Mouse (Mus musculus) embryonic facial prominence, embryonic 12.5 days (tissue): ENCODE data around the gene Gm826. TPM values are rescaled to one million over a fixed set of nuclear protein-coding genes. Genes with fewer than 3 reads are reported as not detected.

Experiments
- ATAC-seq: fragments of 200-750 bp; cut with Nextera tagmentation; 2 replicates; pipeline ENCODE4 v1.8.0; 2017; ENCODE audit not compliant: insufficient number of reproducible peaks, insufficient read depth, low FRiP score, low TSS enrichment
- H3K27ac ChIP-seq: fragments of 300-500 bp; sonication (generic); 2 replicates; pipeline ENCODE4 v1.5.1; 2016; ENCODE audit warnings: mild to moderate bottlenecking
- H3K27me3 ChIP-seq: fragments of 300-500 bp; sonication (generic); 2 replicates; pipeline ENCODE4 v1.6.1; 2016; ENCODE audit warnings: mild to moderate bottlenecking, moderate library complexity
- H3K36me3 ChIP-seq: fragments of 300-500 bp; sonication (generic); 2 replicates; pipeline ENCODE4 v1.6.1; 2016; ENCODE audit warnings: mild to moderate bottlenecking
- H3K4me1 ChIP-seq: fragments of 300-500 bp; sonication (generic); 2 replicates; pipeline ENCODE4 v1.6.1; 2016
- H3K4me2 ChIP-seq: fragments of 300-500 bp; sonication (generic); replicated peaks from 2 replicates; pipeline ENCODE4 v1.6.1; 2016; ENCODE audit warnings: mild to moderate bottlenecking, moderate library complexity
- H3K4me3 ChIP-seq: fragments of 300-500 bp; sonication (generic); 2 replicates; pipeline ENCODE4 v1.5.1; 2016; ENCODE audit warnings: mild to moderate bottlenecking
- H3K9ac ChIP-seq: fragments of 300-500 bp; sonication (generic); 2 replicates; pipeline ENCODE4 v1.6.1; 2016; ENCODE audit warnings: mild to moderate bottlenecking, moderate library complexity
- H3K9me3 ChIP-seq: fragments of 300-500 bp; sonication (generic); 2 replicates; pipeline ENCODE4 v1.6.1; 2016; ENCODE audit warnings: mild to moderate bottlenecking, moderate library complexity
- WGBS: fragments of 180-500 bp; shearing (Covaris S2); methylation state at CpG from one replicate; pipeline ENCODE4 v1.1.7; 2016; 5-methylcytosine and 5-hydroxymethylcytosine counted together
- polyA plus RNA-seq: library from polyadenylated mRNA; unstranded; fragments of >200 nt; fragmentation: Nextera tagmentation; extraction: Ambion mirVana; gene quantifications from 2 replicates; pipeline ENCODE4 v1.2.1, GENCODE M21; 2016

Gm826 gene
- polyA plus RNA-seq, 1 experiment from 2014 or later = not detected

DNA sequence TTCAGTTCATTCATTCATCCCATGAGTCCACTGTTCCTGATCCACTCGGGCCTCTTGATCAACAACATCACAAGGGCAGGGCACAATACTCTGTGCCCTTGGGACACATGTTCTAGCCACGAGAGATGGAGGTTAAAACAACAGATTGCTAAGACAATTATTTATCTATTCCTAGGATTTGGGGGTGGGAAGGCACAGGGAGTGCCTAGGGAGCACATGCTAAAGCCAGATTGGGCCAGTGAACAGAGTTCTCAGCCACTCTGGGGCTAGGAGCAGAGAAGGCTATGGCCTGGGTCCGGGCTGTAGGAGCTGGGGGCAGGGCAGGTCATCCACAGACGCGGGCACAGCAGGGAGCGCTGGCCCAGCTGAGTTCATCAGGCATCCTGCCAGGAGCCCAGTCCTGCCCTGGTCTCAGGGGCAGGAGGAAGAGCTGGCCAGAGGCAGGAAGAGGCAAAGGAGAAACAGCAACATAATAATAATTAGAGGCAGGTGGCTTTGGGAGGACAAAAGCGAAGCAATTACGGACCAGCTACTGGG lies 17.1 kb upstream of the Gm826 start:
- Histone ChIP-seq H3K9me3 (no peaks in the 10 kb centered on the region), H3K4me1 (peaks cover 10% of the 10 kb centered on the region; the same call in 1 of the 2 replicates), H3K9ac (no peak overlapping the region), H3K4me3 (no peak overlapping the region), H3K27me3 (no peaks in the 10 kb centered on the region), H3K27ac (no peak overlapping the region), H3K4me2 (no peak overlapping the region), H3K36me3 (no peaks in the 10 kb centered on the region)
- 17% methylated on average over 8 of the region's 8 CpGs for WGBS
- ATAC-seq = no peak

DNA sequence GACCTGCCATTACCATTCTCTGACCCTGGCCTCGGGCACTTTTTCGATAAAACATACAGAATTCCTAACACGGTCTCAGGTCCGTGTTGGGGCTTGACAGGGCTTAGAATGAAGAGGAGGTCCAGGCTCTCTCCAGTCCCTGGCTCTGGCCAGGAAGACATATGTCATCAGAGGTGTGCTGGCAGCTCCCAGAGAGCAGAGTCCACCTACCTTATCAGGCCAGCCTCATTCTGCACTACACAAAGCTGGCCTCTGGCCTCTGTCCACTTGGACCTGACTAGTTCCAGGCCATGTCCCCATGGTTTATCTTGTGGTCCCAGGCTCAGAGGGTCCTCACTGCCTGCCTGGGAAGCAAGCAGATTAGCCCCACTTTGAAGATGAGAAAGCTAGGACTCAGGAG lies 15.6 kb upstream of the Gm826 start:
- H3K4me2 ChIP-seq = no peak overlapping the region
- WGBS = 43% methylated on average over 4 of the region's 4 CpGs
- H3K36me3 ChIP-seq = no peaks in the 10 kb centered on the region
- no peak overlapping the region for H3K4me3 ChIP-seq
- no peaks in the 10 kb centered on the region for H3K27me3 ChIP-seq
- no peak for ATAC-seq
- H3K4me1 ChIP-seq = peaks cover 10% of the 10 kb centered on the region; the same call in 1 of the 2 replicates
- no peaks in the 10 kb centered on the region for H3K9me3 ChIP-seq
- H3K27ac ChIP-seq = no peak overlapping the region
- no peak overlapping the region for H3K9ac ChIP-seq

DNA sequence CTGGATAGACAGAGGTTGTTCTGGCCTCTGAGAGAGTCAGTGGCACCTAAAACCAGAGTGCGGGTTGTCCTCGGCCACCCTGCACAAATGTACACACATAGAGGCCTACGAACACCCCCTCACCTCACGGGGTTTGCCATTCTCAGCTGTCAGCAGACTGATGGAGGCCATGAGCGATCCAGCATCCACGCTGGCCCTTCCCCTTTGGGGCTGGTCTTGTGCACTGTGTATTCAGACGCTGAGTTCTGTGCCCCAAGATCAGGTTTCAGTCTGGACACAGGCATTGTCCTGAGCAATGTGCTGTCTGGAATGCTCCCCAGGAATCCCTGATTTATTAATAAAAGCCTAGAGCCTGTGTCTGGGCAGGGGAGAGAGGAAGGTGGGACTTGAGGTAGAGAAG lies 14.8 kb upstream of the Gm826 start:
- H3K9me3 ChIP-seq = no peaks in the 10 kb centered on the region
- 30% methylated on average over 7 of the region's 7 CpGs for WGBS
- H3K4me3 ChIP-seq = no peak overlapping the region
- H3K9ac ChIP-seq = no peak overlapping the region
- H3K4me1 ChIP-seq = peaks cover 10% of the 10 kb centered on the region; the same call in 1 of the 2 replicates
- H3K27ac ChIP-seq = no peak overlapping the region
- no peaks in the 10 kb centered on the region for H3K27me3 ChIP-seq
- ATAC-seq = no peak
- H3K36me3 ChIP-seq = no peaks in the 10 kb centered on the region
- no peak overlapping the region for H3K4me2 ChIP-seq

DNA sequence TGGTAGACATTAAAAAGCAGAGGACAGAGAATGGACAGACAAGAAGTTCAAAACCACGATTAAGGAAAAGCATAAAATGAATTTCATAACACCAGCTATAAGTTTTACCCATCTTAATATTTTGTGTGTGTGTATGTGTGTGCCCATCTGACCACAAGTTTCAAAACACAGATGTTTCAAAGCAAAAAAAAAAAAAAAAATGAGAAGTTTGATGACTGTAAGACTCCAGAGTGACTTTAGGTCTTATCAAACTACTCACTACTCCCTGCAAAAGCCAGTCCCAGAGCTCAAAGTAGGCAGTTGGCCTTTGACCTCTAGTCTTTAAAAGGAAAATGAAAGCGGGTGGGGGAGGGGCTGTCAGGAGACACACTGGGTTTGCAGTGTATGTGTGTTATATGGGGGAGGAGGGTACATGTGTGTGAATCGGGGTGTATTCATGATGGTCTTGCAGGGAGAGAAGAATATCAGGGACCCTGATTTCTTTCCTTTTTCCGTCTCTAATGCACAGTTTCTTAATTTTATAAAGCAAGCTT lies 14.2 kb upstream of the Gm826 start:
- ATAC-seq = no peak

DNA sequence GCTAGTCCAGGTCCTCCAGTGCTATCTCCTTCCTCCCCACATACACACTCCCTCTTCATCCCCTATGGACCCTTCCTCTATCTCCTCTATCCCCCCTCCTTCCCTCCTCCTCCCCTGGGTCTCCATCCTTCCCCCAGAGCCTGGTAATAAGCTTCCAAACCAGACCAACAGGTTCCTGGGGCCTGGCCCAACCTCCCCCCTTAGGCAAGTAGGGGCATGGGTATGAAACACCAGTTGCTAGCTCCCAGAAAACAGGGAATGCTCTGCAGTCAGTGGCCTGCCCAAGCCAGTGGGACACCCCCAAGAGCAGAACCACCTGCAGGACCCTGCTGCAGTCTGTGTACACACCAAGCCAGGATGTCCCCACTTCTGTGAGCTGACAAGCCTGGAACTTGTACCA lies 11.7 kb upstream of the Gm826 start:
- no peaks in the 10 kb centered on the region for H3K9me3 ChIP-seq
- peaks cover 7% of the 10 kb centered on the region; the same call in 1 of the 2 replicates for H3K4me1 ChIP-seq
- H3K4me2 ChIP-seq = no peak overlapping the region
- ATAC-seq = no peak
- H3K27me3 ChIP-seq = no peaks in the 10 kb centered on the region
- no peaks in the 10 kb centered on the region for H3K36me3 ChIP-seq
- H3K9ac ChIP-seq = no peak overlapping the region
- H3K27ac ChIP-seq = no peak overlapping the region
- H3K4me3 ChIP-seq = no peak overlapping the region

More for the DNA sequence above, 14.2 kb upstream of the Gm826 start:
- Histone ChIP-seq H3K9ac (no peak overlapping the region), H3K9me3 (no peaks in the 10 kb centered on the region), H3K4me3 (no peak overlapping the region), H3K36me3 (no peaks in the 10 kb centered on the region), H3K4me2 (no peak overlapping the region), H3K27me3 (no peaks in the 10 kb centered on the region), H3K27ac (no peak overlapping the region), H3K4me1 (peaks cover 10% of the 10 kb centered on the region; the same call in 1 of the 2 replicates)
- 46% methylated on average over 4 of the region's 4 CpGs for WGBS

DNA sequence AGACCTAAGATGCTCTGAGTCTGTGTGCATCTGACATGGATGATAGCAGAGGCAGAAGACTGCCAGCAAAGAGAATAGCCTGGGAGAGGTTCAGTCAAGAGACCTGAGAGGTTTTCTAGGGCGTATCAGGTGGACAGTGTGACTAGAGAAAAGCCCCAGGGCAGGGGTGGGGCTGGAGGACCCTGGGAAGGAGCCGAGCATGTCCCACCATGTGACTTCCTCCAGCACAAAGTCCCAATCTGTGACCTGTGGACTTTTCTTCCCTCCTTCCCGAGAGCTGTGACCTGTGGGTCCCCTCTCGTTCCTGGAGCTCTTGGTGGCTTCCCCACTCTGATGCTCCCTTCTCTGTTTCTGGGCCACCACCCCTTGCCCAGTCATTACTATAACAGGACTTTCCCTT lies 6.2 kb upstream of the Gm826 start:
- H3K9ac ChIP-seq = no peak overlapping the region
- no peak overlapping the region for H3K4me2 ChIP-seq
- no peaks in the 10 kb centered on the region for H3K36me3 ChIP-seq
- ATAC-seq = no peak
- H3K9me3 ChIP-seq = no peaks in the 10 kb centered on the region
- H3K4me1 ChIP-seq = no peaks in the 10 kb centered on the region
- WGBS = 36% methylated on average over 4 of the region's 4 CpGs
- no peak overlapping the region for H3K27ac ChIP-seq
- no peak overlapping the region for H3K4me3 ChIP-seq
- H3K27me3 ChIP-seq = no peaks in the 10 kb centered on the region

DNA sequence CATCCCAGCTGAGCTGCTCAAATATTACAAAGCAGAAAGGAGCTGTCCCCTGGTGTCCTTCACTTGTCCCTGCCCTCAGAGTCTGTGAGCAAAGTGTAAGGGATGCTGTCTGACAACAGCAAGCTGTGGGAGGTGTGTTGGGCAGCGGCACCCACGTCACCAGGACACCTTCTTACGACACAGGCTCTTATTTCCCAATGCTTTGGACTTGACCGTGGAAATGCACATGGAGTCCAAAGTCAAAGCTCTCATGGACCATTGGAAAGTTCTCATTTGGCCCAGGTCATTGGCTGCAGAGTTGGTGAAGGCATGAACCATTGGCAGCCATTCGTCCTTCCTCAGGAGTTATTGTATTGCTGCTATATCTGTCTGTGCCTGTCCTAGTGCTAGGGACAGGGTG lies 5.6 kb upstream of the Gm826 start:
- no peak overlapping the region for H3K27ac ChIP-seq
- H3K4me2 ChIP-seq = no peak overlapping the region
- no peak for ATAC-seq
- H3K9me3 ChIP-seq = no peaks in the 10 kb centered on the region
- H3K4me3 ChIP-seq = no peak overlapping the region
- no peaks in the 10 kb centered on the region for H3K27me3 ChIP-seq
- H3K4me1 ChIP-seq = no peaks in the 10 kb centered on the region
- no peaks in the 10 kb centered on the region for H3K36me3 ChIP-seq
- H3K9ac ChIP-seq = no peak overlapping the region
- WGBS = 91% methylated on average over 5 of the region's 5 CpGs

DNA sequence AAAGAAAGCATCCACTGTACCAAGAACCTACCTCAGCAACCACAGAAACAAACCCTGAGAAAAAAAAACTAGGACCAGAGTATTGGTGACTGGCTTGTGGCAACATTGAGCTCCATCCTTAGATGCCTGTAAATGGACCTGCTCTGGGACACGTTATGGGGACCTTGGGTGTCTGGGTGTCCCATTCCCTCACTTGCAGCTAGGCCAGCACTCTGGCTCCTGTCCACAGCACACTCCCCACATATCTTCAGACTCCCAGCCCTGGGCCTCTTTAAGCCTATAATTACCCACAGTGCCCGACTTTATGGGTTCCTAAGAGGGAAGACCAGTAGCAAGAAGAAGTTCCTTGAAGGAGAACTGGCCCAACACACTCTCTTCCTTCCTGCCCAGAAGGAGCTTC lies 2.1 kb upstream of the Gm826 start:
- no peak overlapping the region for H3K4me2 ChIP-seq
- WGBS = 64% methylated on average over 2 of the region's 2 CpGs
- no peak for ATAC-seq
- no peaks in the 10 kb centered on the region for H3K9me3 ChIP-seq
- no peaks in the 10 kb centered on the region for H3K36me3 ChIP-seq
- no peak overlapping the region for H3K4me3 ChIP-seq
- H3K27me3 ChIP-seq = no peaks in the 10 kb centered on the region
- no peaks in the 10 kb centered on the region for H3K4me1 ChIP-seq
- H3K9ac ChIP-seq = no peak overlapping the region
- no peak overlapping the region for H3K27ac ChIP-seq

DNA sequence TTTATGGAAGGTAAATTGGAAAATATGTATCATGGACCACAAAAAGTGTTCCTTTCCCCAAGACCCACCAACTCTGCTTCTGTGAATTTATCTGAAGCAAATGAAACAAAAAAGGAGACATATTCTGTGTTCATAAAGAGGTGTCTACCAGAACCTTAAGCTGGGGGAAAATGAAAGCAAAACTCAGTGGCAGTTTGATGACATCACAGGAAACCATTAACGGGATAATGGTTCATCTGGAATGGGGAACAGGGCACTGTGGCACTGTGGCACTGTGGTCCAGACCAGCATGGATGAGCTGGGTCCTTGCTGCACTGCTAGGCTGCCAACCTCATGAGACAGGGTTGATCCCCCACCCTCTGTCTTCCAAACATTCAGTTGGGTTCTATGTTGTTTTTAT lies 1.1 kb upstream of the Gm826 start:
- 71% methylated on average over 1 of the region's 1 CpGs for WGBS
- H3K4me2 ChIP-seq = no peak overlapping the region
- H3K9ac ChIP-seq = no peak overlapping the region
- no peaks in the 10 kb centered on the region for H3K4me1 ChIP-seq
- no peak overlapping the region for H3K27ac ChIP-seq
- H3K9me3 ChIP-seq = no peaks in the 10 kb centered on the region
- no peak for ATAC-seq
- no peaks in the 10 kb centered on the region for H3K27me3 ChIP-seq
- no peaks in the 10 kb centered on the region for H3K36me3 ChIP-seq
- H3K4me3 ChIP-seq = no peak overlapping the region

DNA sequence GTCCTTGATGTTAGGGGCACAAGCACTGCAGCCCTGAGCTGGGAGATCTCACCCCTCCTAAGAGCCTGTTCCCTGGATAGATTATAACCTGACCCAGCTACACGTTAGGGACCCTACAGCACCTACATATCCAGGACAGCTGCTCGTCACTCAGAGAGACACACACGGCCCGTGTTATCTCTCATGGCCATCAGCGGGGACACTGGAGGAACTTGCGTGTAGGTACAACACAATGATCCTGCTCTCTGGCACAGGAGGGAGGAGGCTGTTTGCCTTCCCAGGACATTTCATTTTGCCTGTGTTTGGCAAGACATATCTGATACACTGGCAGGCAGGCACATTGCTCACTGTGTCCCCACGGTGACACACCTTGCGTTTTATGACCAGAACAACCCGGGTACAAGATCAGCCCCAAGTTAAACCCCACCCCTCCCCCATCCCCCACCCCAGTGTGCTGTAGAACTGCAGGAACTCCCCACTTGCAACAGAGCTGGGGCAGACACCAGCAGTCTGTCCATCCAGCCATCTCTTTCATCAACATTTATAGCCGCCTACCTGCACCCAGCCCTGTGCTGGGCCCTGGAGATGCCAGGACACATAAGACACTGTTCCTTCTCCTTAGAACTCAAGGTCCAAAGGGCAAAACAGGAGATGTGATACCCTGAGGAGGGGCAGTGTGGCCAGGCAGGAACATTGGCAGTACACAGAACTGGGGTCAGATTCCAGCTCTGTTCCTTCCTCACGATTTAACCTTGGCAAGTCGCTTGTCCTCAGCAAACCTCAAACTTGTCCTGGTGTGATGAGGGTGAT lies 1.2 kb downstream of the Gm826 start:
- Histone ChIP-seq H3K36me3 (no peaks in the 10 kb centered on the region), H3K4me1 (0 out of 2 replicates have a peak, but pooled peaks cover 4% of the 10 kb centered on the region), H3K9me3 (no peaks in the 10 kb centered on the region), H3K27me3 (no peaks in the 10 kb centered on the region), H3K27ac (no peak overlapping the region), H3K4me3 (no peak overlapping the region), H3K4me2 (no peak overlapping the region), H3K9ac (no peak overlapping the region)
- 83% methylated on average over 12 of the region's 12 CpGs for WGBS
- ATAC-seq = no peak

DNA sequence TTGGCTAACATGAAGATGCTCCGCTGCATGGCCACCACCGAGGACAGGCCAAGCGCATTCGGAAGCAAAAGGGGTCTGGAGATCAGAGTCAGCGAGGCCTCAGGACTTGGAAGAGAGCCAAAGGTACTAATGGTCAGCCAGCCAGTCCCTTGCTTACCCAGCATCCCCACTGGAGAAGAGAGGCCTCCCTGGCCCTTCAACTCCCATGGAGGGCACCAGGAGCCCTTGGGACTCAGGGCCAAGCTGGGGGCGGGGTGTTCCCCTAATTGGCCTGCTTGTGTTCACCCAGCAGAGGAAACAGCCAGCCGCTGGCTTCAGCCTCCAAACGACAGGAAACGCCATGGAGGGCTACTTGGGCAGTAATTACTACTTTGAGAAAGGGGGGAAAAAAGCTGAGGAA lies 5.1 kb downstream of the Gm826 start:
- 42% methylated on average over 9 of the region's 9 CpGs for WGBS
- Histone ChIP-seq H3K4me2 (no peak overlapping the region), H3K9me3 (no peaks in the 10 kb centered on the region), H3K36me3 (no peaks in the 10 kb centered on the region), H3K4me3 (no peak overlapping the region), H3K9ac (no peak overlapping the region), H3K27me3 (no peaks in the 10 kb centered on the region), H3K4me1 (0 out of 2 replicates have a peak, but pooled peaks cover 4% of the 10 kb centered on the region), H3K27ac (no peak overlapping the region)
- no peak for ATAC-seq

DNA sequence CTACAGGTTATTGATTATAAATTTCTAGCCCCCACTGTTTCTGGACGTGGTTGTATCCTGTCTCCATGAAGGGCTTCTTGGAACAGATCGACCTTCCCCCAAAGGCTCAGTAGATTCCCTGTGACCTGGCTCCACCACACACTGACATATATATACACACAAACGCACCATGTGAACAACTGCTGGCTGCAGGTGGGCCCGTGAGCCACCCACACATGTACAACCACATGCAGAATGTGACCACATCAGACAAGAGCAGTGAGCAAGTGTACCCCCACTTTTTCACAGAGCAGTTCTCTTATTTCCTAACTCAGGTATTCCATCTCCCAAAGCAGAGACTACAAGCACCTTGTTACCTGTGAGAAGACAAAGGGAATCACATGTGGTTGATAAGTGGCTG lies 6.2 kb downstream of the Gm826 start:
- H3K4me3 ChIP-seq = no peak overlapping the region
- H3K27me3 ChIP-seq = no peaks in the 10 kb centered on the region
- H3K27ac ChIP-seq = no peak overlapping the region
- no peak for ATAC-seq
- no peaks in the 10 kb centered on the region for H3K9me3 ChIP-seq
- 0 out of 2 replicates have a peak, but pooled peaks cover 4% of the 10 kb centered on the region for H3K4me1 ChIP-seq
- H3K9ac ChIP-seq = no peak overlapping the region
- H3K4me2 ChIP-seq = no peak overlapping the region
- no peaks in the 10 kb centered on the region for H3K36me3 ChIP-seq
- WGBS = 80% methylated on average over 4 of the region's 4 CpGs
